Mouse (Mus musculus) myocyte (in vitro differentiated cells): ENCODE measurements around the gene Shisal2a. TPM values are rescaled to one million over a fixed set of nuclear protein-coding genes. Genes with fewer than 3 reads are reported as not detected.
"Not testable (repeated sequence)": the region's sequence is repeated elsewhere in the genome, so short reads cannot be mapped to it uniquely, and the experiment has no call there.

ENCODE experiments used
- H3K27me3 ChIP-seq: one replicate; pipeline ENCODE4 v1.6.1; 2011; ENCODE audit not compliant: control insufficient read depth, insufficient read depth, insufficient read length
- H3K36me3 ChIP-seq: one replicate; pipeline ENCODE4 v1.6.1; 2011; ENCODE audit not compliant: control insufficient read depth, insufficient read depth
- H3K4me2 ChIP-seq: one replicate; pipeline ENCODE4 v1.6.1; 2011; ENCODE audit warnings: low read depth, control low read depth
- H3K4me3 ChIP-seq: one replicate; pipeline ENCODE4 v1.5.1; 2011; ENCODE audit warnings: mild to moderate bottlenecking, control low read depth, moderate library complexity
- H3K79me2 ChIP-seq: one replicate; pipeline ENCODE4 v1.6.1; 2011; ENCODE audit not compliant: control insufficient read depth, insufficient read depth
- H3ac ChIP-seq: one replicate; pipeline ENCODE4 v1.6.1; 2011; ENCODE audit not compliant: control insufficient read depth, insufficient read length
- CEBPB ChIP-seq: IDR thresholded peaks from 2 replicates; pipeline ENCODE4 v1.6.1; 2011; ENCODE audit warnings: mild to moderate bottlenecking, moderate library complexity; ENCODE audit not compliant: poor library complexity, insufficient read depth, severe bottlenecking
- E2F4 ChIP-seq: IDR thresholded peaks from one replicate; pipeline ENCODE4 v1.6.1; 2011; ENCODE audit warnings: mild to moderate bottlenecking, control low read depth, moderate library complexity; ENCODE audit not compliant: insufficient read depth
- MAX ChIP-seq: IDR thresholded peaks from one replicate; pipeline ENCODE4 v1.6.1; 2011; ENCODE audit warnings: low read depth, mild to moderate bottlenecking, control low read depth
- MYOD1 ChIP-seq, 3 experiments: IDR thresholded peaks; one replicate each; pipeline ENCODE4 v1.6.1; 2011; ENCODE audit warnings: control low read depth in 2 of 3, low read depth in 2 of 3, mild to moderate bottlenecking in 2 of 3, moderate library complexity in 1 of 3; ENCODE audit not compliant: insufficient read length in 2 of 3, control insufficient read depth in 1 of 3
- MYOG ChIP-seq, 3 experiments: IDR thresholded peaks; one replicate each; pipeline ENCODE4 v1.6.1; 2011; ENCODE audit warnings: control low read depth in 2 of 3, low read depth in 2 of 3, mild to moderate bottlenecking in 2 of 3; ENCODE audit not compliant: insufficient read length in 2 of 3, control insufficient read depth in 1 of 3, insufficient read depth in 1 of 3
- POLR2A ChIP-seq: IDR thresholded peaks from one replicate; pipeline ENCODE4 v1.6.1; 2011; ENCODE audit warnings: low read depth, mild to moderate bottlenecking, control low read depth, moderate library complexity; ENCODE audit not compliant: insufficient read length
- POLR2AphosphoS2 ChIP-seq: IDR thresholded peaks from one replicate; pipeline ENCODE4 v1.6.1; 2011; ENCODE audit warnings: low read depth, control low read depth; ENCODE audit not compliant: insufficient read length
- REST ChIP-seq: IDR thresholded peaks from one replicate; pipeline ENCODE4 v1.6.1; 2011; ENCODE audit warnings: mild to moderate bottlenecking, control low read depth, moderate library complexity; ENCODE audit not compliant: insufficient read depth, insufficient read length
- SRF ChIP-seq: IDR thresholded peaks from one replicate; pipeline ENCODE4 v1.6.1; 2011; ENCODE audit warnings: low read depth; ENCODE audit not compliant: control insufficient read depth, insufficient read length
- TCF12 ChIP-seq: IDR thresholded peaks from one replicate; pipeline ENCODE4 v1.6.1; 2011; ENCODE audit warnings: mild to moderate bottlenecking, control low read depth; ENCODE audit not compliant: poor library complexity, insufficient read depth, severe bottlenecking
- TCF3 ChIP-seq: IDR thresholded peaks from one replicate; pipeline ENCODE4 v1.6.1; 2011; ENCODE audit warnings: low read depth, control low read depth; ENCODE audit not compliant: insufficient read length
- USF1 ChIP-seq: IDR thresholded peaks from one replicate; pipeline ENCODE4 v1.6.1; 2011; ENCODE audit warnings: low read depth, mild to moderate bottlenecking, control low read depth, moderate library complexity
- polyA plus RNA-seq: library from polyadenylated mRNA; unstranded; fragments of >200 nt; fragmentation: generic; extraction: Trizol; gene quantifications from one replicate; pipeline ENCODE4 v1.2.1, GENCODE M21; 2012; ENCODE audit warnings: missing spikeins

Gene Shisal2a
- polyA plus RNA-seq, 1 experiment: 0.40 TPM

DNA sequence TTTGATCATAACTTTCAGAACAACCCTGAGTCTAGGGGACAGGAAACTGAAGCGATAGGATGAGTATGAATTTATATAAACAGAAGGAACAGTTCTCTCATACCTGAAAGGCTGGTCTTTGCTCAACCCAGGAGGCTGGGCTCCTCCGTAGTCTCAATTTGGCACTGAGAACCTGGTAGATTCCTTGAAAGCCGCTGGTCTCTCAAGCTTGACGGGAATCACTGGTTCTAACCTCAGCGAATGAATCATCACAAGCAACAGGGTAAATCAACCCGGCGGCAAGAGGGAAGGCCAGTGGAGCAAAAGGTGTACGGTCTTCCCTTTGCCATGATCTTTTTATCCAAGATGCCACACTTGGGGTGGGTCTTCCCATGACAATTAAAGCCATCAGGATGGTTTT is 25.7 kb downstream of the Shisal2a start:
- Histone ChIP-seq H3K4me3 (no peak overlapping the region), H3K79me2 (no peaks in the 10 kb centered on the region), H3ac (no peak overlapping the region), H3K36me3 (no peaks in the 10 kb centered on the region), H3K4me2 (no peak overlapping the region), H3K27me3 (no peaks in the 10 kb centered on the region)
- TF ChIP-seq MYOD1 (IDR thresholded peaks at IDR 0.05; ENCODE audit: control insufficient read depth in 1 of 3, insufficient read length in 2 of 3, low read depth in 2 of 3) (no peak), REST (no peak), USF1 (no peak), E2F4 (no peak), SRF (no peak), POLR2AphosphoS2 (no peak), MYOG (IDR thresholded peaks at IDR 0.05; ENCODE audit: control insufficient read depth in 1 of 3, insufficient read depth in 1 of 3, insufficient read length in 2 of 3, low read depth in 2 of 3) (no peak)

DNA sequence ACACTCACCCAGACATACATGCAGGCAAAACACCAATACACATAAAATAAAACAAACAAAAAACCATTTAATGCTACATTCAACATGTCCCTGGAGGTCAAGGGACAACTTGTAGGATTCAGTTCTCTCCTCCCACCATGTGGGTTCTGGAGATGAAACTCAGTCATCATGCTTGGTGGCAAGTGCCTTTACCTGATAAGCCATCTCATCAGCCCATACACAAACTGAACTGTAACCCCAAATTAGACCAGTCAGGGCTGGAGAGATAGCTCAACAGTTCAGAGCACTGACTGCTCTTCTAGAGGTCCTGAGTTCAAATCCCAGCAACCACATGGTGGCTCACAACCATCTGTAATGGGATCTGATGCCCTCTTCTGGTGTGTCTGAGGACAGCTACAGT is 29.6 kb downstream of the Shisal2a start:
- not testable (repeated sequence) for H3K79me2 ChIP-seq, H3ac ChIP-seq, H3K27me3 ChIP-seq, H3K36me3 ChIP-seq, H3K4me2 ChIP-seq, H3K4me3 ChIP-seq

DNA sequence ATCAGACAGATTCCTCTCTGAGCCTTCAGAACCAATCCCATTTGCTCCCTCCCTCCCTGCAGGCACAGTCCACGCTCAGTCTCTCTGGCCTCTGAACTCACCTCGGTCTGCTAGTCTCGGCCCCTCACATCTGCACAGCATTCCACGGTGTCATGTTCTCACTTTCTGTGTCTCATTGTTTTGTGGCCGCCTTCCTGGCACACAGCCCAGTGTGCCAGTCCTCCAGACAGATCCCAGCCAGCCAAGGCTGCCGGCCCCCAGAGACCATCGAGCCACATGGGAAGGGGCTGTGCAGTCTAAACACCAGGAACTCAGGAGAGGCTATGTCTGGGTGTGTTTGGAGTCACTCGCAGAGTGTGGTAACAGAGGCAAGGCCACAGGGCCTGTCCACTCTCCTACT is 32.3 kb downstream of the Shisal2a start:
- Histone ChIP-seq H3K4me3 (no peak overlapping the region), H3K4me2 (peak overlapping the region; percentile 67), H3K79me2 (no peaks in the 10 kb centered on the region), H3K36me3 (no peaks in the 10 kb centered on the region), H3ac (no peak overlapping the region), H3K27me3 (no peaks in the 10 kb centered on the region)
- TF ChIP-seq MYOG (IDR thresholded peaks at IDR 0.05; ENCODE audit: control insufficient read depth in 1 of 3, insufficient read depth in 1 of 3, insufficient read length in 2 of 3, low read depth in 2 of 3) (peak in 1 of 3 experiments; percentile 44), TCF12 (no peak), E2F4 (no peak), USF1 (no peak), POLR2AphosphoS2 (no peak), MYOD1 (IDR thresholded peaks at IDR 0.05; ENCODE audit: control insufficient read depth in 1 of 3, insufficient read length in 2 of 3, low read depth in 2 of 3) (peak in 2 of 3 experiments; percentile 22 to 50), TCF3 (no peak), POLR2A (peak; percentile 51), CEBPB (no peak), SRF (no peak), MAX (no peak), REST (no peak)

DNA sequence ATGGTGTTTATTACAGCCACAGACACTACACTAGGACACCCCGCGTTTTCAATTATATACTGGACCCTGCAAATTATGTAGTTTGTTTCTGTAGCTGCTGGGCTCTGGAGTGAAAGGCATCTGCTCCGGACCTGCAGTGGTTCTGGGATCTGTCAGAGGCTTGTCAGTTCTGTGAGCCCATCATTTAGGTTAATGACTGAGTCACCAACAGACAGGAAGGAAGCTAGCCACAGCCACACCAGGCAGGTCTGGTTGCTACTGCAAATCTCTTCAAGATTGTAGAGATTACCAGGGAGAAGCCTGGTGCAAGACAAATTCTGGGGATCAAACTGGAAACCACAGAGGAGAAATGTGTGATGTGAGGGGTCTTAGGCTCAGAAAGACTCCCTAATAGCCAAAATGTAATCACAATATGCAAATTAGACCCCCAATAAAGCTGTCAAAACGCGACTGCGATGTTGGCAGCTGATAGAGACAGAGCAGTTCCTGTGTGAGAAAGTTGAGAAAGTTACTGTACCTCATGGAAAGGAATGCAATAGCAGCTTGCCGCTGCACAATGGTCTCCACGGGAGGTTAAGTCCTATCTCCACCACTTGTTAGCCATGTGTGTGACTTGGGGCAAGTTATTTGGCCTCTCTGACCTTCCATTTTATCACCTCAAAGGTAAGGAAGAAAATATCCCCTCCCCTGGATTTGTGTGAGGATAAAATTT is 33.2 kb downstream of the Shisal2a start:
- peak overlapping the region; percentile 67 for H3K4me2 ChIP-seq
- TF ChIP-seq MAX: no peak
- TF ChIP-seq REST: no peak
- no peak for TF ChIP-seq POLR2AphosphoS2
- TF ChIP-seq SRF: no peak
- TF ChIP-seq E2F4: no peak
- TF ChIP-seq MYOD1 (IDR thresholded peaks at IDR 0.05; ENCODE audit: control insufficient read depth in 1 of 3, insufficient read length in 2 of 3, low read depth in 2 of 3): no peak
- no peak for TF ChIP-seq USF1
- TF ChIP-seq TCF12: no peak
- TF ChIP-seq POLR2A: no peak
- TF ChIP-seq MYOG (IDR thresholded peaks at IDR 0.05; ENCODE audit: control insufficient read depth in 1 of 3, insufficient read depth in 1 of 3, insufficient read length in 2 of 3, low read depth in 2 of 3): no peak
- TF ChIP-seq CEBPB: no peak
- H3K36me3 ChIP-seq: no peaks in the 10 kb centered on the region

DNA sequence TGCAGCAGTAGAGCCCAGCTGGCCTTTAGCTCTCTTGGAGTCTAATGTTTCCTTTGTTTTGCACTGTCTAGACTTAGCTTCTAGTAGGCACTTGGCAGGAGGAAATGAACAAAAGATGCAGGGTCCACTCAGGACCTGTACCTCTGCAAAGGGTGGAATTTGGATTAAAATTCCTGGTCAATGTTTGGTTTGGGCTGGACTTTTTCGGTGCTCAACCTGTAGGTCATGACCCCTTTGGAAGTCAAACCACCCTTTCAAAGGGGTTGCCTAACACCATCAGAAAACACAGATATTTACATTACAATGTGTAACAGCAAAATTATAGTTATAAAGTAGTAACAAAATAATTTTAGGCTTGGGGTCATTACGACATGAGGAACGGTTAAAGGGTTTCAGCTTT is 34.1 kb downstream of the Shisal2a start:
- TF ChIP-seq TCF3 (no peak), CEBPB (no peak)
- Histone ChIP-seq H3K79me2 (no peaks in the 10 kb centered on the region), H3ac (no peak overlapping the region), H3K4me2 (no peak overlapping the region), H3K27me3 (no peaks in the 10 kb centered on the region), H3K36me3 (no peaks in the 10 kb centered on the region), H3K4me3 (no peak overlapping the region)

More for the DNA sequence above, 33.2 kb downstream of the Shisal2a start:
- Histone ChIP-seq H3ac (no peak overlapping the region), H3K79me2 (no peaks in the 10 kb centered on the region), H3K4me3 (no peak overlapping the region), H3K27me3 (no peaks in the 10 kb centered on the region)
